Mouse (Mus musculus) G1E (cell line): ENCODE results near the gene Mtm1. TPM values are rescaled to one million over a fixed set of nuclear protein-coding genes. Genes with fewer than 3 reads are reported as not detected.

Experiments used
- ATAC-seq: 2 replicates; pipeline ENCODE4 v1.8.0; 2016; ENCODE audit warnings: mild to moderate bottlenecking; ENCODE audit not compliant: insufficient number of reproducible peaks, poor library complexity, low FRiP score, severe bottlenecking; ENCODE audit errors: extremely low read depth
- DNase-seq: peaks from one replicate; pipeline ENCODE4 v3.0.0; 2012; ENCODE audit warnings: low spot score
- H3K27me3 ChIP-seq: 2 replicates; pipeline ENCODE4 v1.6.1; 2012; ENCODE audit warnings: mild to moderate bottlenecking, low read length, inconsistent platforms; ENCODE audit not compliant: insufficient read depth
- H3K36me3 ChIP-seq: replicated peaks from 2 replicates; pipeline ENCODE3; 2012; ENCODE audit warnings: mild to moderate bottlenecking, inconsistent platforms
- H3K4me1 ChIP-seq: 2 replicates; pipeline ENCODE4 v1.6.1; 2012; ENCODE audit warnings: low read depth, low read length, inconsistent platforms, mixed read lengths; ENCODE audit not compliant: insufficient read depth
- H3K4me3 ChIP-seq: 2 replicates; pipeline ENCODE4 v1.5.1; 2012; ENCODE audit warnings: low read depth, mild to moderate bottlenecking, inconsistent platforms, low read length, moderate library complexity, mixed read lengths
- H3K9me3 ChIP-seq: replicated peaks from 2 replicates; pipeline ENCODE4 v1.6.1; 2012; ENCODE audit warnings: inconsistent platforms
- CTCF ChIP-seq: IDR thresholded peaks from 2 replicates; pipeline ENCODE4 v1.5.1; 2012; ENCODE audit warnings: low read depth, low read length, inconsistent platforms, mixed read lengths
- GATA1 ChIP-seq: IDR thresholded peaks from 2 replicates; pipeline ENCODE4 v1.6.1; 2012; ENCODE audit warnings: borderline replicate concordance, low read length, inconsistent platforms, mixed read lengths
- GATA2 ChIP-seq: IDR thresholded peaks from 2 replicates; pipeline ENCODE4 v1.6.1; 2012; ENCODE audit warnings: low read depth, low read length, inconsistent platforms, borderline replicate concordance
- POLR2AphosphoS5 ChIP-seq: IDR thresholded peaks from 2 replicates; pipeline ENCODE4 v1.6.1; 2012; ENCODE audit warnings: low read depth, low read length, inconsistent platforms; ENCODE audit not compliant: insufficient replicate concordance
- TAL1 ChIP-seq: conservative IDR thresholded peaks from 2 replicates; pipeline ENCODE4 v1.6.1; 2012; ENCODE audit warnings: low read depth, low read length, inconsistent platforms, mixed read lengths
- polyA plus RNA-seq: library from polyadenylated mRNA; stranded (reverse); fragments of >175 nt; gene quantifications from 2 replicates; pipeline ENCODE4 v1.2.3, GENCODE M21; 2012
- total RNA-seq, 2 experiments: library from RNA; stranded (forward) in 1 of 2; stranded (reverse) in 1 of 2; fragments of 200-1000 nt in 1 of 2; fragments of >200 nt in 1 of 2; fragmentation: Nextera tagmentation in 1 of 2; gene quantifications; 2 replicates each; pipeline ENCODE4 v1.2.3; 2014 to 2017

Gene Mtm1
- total and polyA plus RNA-seq, 3 experiments: 0.64 to 37.9 (median 18.5) TPM

GRCm38 (mm10) chrX:71268972-71269371 lies 58.4 kb downstream of the Mtm1 start:
- no peak for ATAC-seq
- Histone ChIP-seq H3K4me3 (no peak overlapping the region), H3K27me3 (no peaks in the 10 kb centered on the region), H3K4me1 (peaks cover 3% of the 10 kb centered on the region; the same call in 1 of the 2 replicates), H3K36me3 (peaks cover 3% of the 10 kb centered on the region), H3K9me3 (no peaks in the 10 kb centered on the region)
- no peak for DNase-seq
- TF ChIP-seq GATA1 (no peak), CTCF (no peak), GATA2 (no peak), TAL1 (no peak), POLR2AphosphoS5 (no peak)

GRCm38 (mm10) chrX:71274150-71274549 lies 63.6 kb downstream of the Mtm1 start:
- no peak for TF ChIP-seq GATA1
- no peak for TF ChIP-seq CTCF
- no peak for TF ChIP-seq GATA2
- no peak for TF ChIP-seq POLR2AphosphoS5
- no peak for TF ChIP-seq TAL1
- Histone ChIP-seq H3K27me3 (no peaks in the 10 kb centered on the region), H3K4me1 (no peaks in the 10 kb centered on the region), H3K4me3 (no peak overlapping the region), H3K36me3 (peaks cover 12% of the 10 kb centered on the region), H3K9me3 (no peaks in the 10 kb centered on the region)
- DNase-seq (no peak), ATAC-seq (no peak)

- Histone ChIP-seq H3K36me3 (peaks cover 11% of the 10 kb centered on the region), H3K4me3 (no peak overlapping the region), H3K27me3 (no peaks in the 10 kb centered on the region), H3K9me3 (no peaks in the 10 kb centered on the region), H3K4me1 (no peaks in the 10 kb centered on the region)
- TF ChIP-seq CTCF (no peak), POLR2AphosphoS5 (no peak), TAL1 (no peak), GATA1 (no peak), GATA2 (no peak)
- no peak for DNase-seq
- ATAC-seq: no peak
These were observed 74.9 kb downstream of the Mtm1 start for GRCm38 (mm10) chrX:71285473-71285872.

GRCm38 (mm10) chrX:71287088-71287487 lies 76.5 kb downstream of the Mtm1 start:
- no peak for DNase-seq
- H3K9me3 ChIP-seq: no peaks in the 10 kb centered on the region
- peaks cover 11% of the 10 kb centered on the region for H3K36me3 ChIP-seq
- H3K27me3 ChIP-seq: no peaks in the 10 kb centered on the region
- TF ChIP-seq GATA1: no peak
- TF ChIP-seq TAL1: no peak
- TF ChIP-seq GATA2: no peak
- TF ChIP-seq POLR2AphosphoS5: no peak
- no peak for TF ChIP-seq CTCF
- no peaks in the 10 kb centered on the region for H3K4me1 ChIP-seq
- no peak for ATAC-seq
- no peak overlapping the region for H3K4me3 ChIP-seq

- ATAC-seq: no peak
- Histone ChIP-seq H3K27me3 (no peaks in the 10 kb centered on the region), H3K4me1 (no peaks in the 10 kb centered on the region), H3K9me3 (no peaks in the 10 kb centered on the region), H3K36me3 (peaks cover 3% of the 10 kb centered on the region), H3K4me3 (no peak overlapping the region)
- no peak for DNase-seq
- TF ChIP-seq GATA2 (no peak), POLR2AphosphoS5 (no peak), CTCF (no peak), GATA1 (no peak), TAL1 (no peak)
These were observed 83.6 kb downstream of the Mtm1 start for GRCm38 (mm10) chrX:71294191-71294590.

- ATAC-seq (no peak), DNase-seq (no peak)
- no peaks in the 10 kb centered on the region for H3K9me3 ChIP-seq
- no peak for TF ChIP-seq GATA1
- no peak for TF ChIP-seq POLR2AphosphoS5
- no peak for TF ChIP-seq CTCF
- no peak for TF ChIP-seq GATA2
- no peak for TF ChIP-seq TAL1
- peaks cover 7% of the 10 kb centered on the region for H3K36me3 ChIP-seq
- H3K4me3 ChIP-seq: no peak overlapping the region
- H3K4me1 ChIP-seq: no peaks in the 10 kb centered on the region
- no peaks in the 10 kb centered on the region for H3K27me3 ChIP-seq
These were observed 85.4 kb downstream of the Mtm1 start for GRCm38 (mm10) chrX:71296005-71296404.
